Mouse (Mus musculus) embryonic facial prominence, embryonic 15.5 days (tissue): ENCODE data around the gene H3f3b. TPM values are rescaled to one million over a fixed set of nuclear protein-coding genes. Genes with fewer than 3 reads are reported as not detected.
"Not testable (repeated sequence)": the region's sequence is repeated elsewhere in the genome, so short reads cannot be mapped to it uniquely, and the experiment has no call there.

Experiments
- ATAC-seq: fragments of 200-750 bp; cut with Nextera tagmentation; 2 replicates; pipeline ENCODE4 v1.8.0; 2017; ENCODE audit warnings: low read depth, moderate TSS enrichment; ENCODE audit not compliant: insufficient number of reproducible peaks, low FRiP score, low TSS enrichment
- H3K27ac ChIP-seq: fragments of 300-500 bp; sonication (generic); replicated peaks from 2 replicates; pipeline ENCODE4 v1.5.1; 2015; ENCODE audit warnings: mild to moderate bottlenecking, inconsistent platforms
- H3K27me3 ChIP-seq: fragments of 300-500 bp; sonication (generic); 2 replicates; pipeline ENCODE4 v1.6.1; 2015; ENCODE audit warnings: inconsistent platforms
- H3K36me3 ChIP-seq: fragments of 300-500 bp; sonication (generic); 2 replicates; pipeline ENCODE4 v1.6.1; 2015; ENCODE audit warnings: mild to moderate bottlenecking, inconsistent platforms
- H3K4me1 ChIP-seq: fragments of 300-500 bp; sonication (generic); 2 replicates; pipeline ENCODE4 v1.6.1; 2015; ENCODE audit warnings: inconsistent platforms
- H3K4me2 ChIP-seq: fragments of 300-500 bp; sonication (generic); replicated peaks from 2 replicates; pipeline ENCODE4 v1.6.1; 2015; ENCODE audit warnings: mild to moderate bottlenecking, inconsistent platforms
- H3K4me3 ChIP-seq: fragments of 300-500 bp; sonication (generic); replicated peaks from 2 replicates; pipeline ENCODE4 v1.5.1; 2015; ENCODE audit warnings: mild to moderate bottlenecking, inconsistent platforms
- H3K9ac ChIP-seq: fragments of 300-500 bp; sonication (generic); 2 replicates; pipeline ENCODE4 v1.6.1; 2015; ENCODE audit warnings: inconsistent platforms
- H3K9me3 ChIP-seq: fragments of 300-500 bp; sonication (generic); replicated peaks from 2 replicates; pipeline ENCODE4 v1.6.1; 2016; ENCODE audit warnings: inconsistent platforms
- WGBS: fragments of 180-500 bp; shearing (Covaris S2); methylation state at CpG from one replicate; pipeline ENCODE4 v1.1.7; 2015; 5-methylcytosine and 5-hydroxymethylcytosine counted together
- polyA plus RNA-seq: library from polyadenylated mRNA; unstranded; fragments of >200 nt; fragmentation: Nextera tagmentation; extraction: Ambion mirVana; gene quantifications from 2 replicates; pipeline ENCODE4 v1.2.1, GENCODE M21; 2015

The H3f3b gene
- polyA plus RNA-seq, 1 experiment from 2014 or later = 1,738 TPM

DNA sequence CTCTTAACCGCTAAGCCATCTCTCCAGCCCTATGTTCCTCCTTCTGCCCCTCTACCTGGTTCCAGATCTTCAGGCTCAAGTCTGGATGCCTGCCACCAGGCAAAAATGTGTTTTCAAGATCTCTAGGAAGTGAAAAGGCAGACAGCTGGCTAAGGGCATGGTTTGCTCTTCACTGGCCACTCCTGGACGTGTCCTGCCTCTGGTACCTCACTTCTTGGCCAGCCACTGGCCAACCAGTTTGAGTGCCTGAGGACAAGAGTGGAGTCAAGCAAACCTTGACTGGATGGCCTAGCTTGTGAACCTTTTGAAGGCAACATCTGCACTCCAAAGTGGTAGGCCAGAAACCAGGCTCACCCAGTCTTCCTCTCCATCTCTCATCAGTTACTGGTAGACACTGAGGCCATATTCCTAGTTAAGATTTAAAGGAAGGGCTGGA lies 7.8 kb downstream of the H3f3b start:
- 79% methylated on average over 2 of the region's 2 CpGs for WGBS
- H3K27ac ChIP-seq = peak overlapping the region; percentile 63; the same call in 1 of the 2 replicates
- no peak overlapping the region for H3K4me3 ChIP-seq

DNA sequence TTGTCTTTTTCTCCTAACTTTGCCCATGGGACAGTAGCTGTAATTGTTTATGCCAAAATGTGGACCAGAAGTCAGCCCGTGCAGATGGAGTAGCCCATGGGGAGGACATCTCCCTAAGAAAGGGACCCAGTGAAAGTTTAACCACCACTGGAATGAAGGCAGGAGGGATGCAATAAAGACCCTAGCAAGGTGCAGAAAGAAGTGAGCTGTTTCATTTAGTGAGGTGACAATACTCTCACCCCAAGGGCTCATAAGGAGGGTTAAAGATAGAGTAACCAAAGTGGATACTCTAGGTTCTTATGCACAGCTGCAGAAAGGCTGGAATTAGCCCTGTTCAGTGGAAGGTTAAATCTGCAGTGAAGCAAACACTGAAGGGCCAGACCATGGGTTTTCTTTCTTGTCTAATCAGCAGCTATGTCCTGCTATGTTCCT lies 8.4 kb downstream of the H3f3b start:
- no peaks in the 10 kb centered on the region for H3K9me3 ChIP-seq
- no peak overlapping the region for H3K27ac ChIP-seq
- 53% methylated on average over 1 of the region's 1 CpGs for WGBS
- no peaks in the 10 kb centered on the region; the same call in 1 of the 2 replicates for H3K4me1 ChIP-seq
- H3K4me2 ChIP-seq = no peak overlapping the region
- no peaks in the 10 kb centered on the region for H3K27me3 ChIP-seq
- H3K9ac ChIP-seq = no peak overlapping the region
- peaks cover 17% of the 10 kb centered on the region for H3K36me3 ChIP-seq
- ATAC-seq = no peak
- no peak overlapping the region for H3K4me3 ChIP-seq

More for the DNA sequence above, 7.8 kb downstream of the H3f3b start:
- Histone ChIP-seq H3K4me2 (no peak overlapping the region), H3K9me3 (no peaks in the 10 kb centered on the region), H3K27me3 (no peaks in the 10 kb centered on the region), H3K36me3 (peaks cover 17% of the 10 kb centered on the region), H3K9ac (no peak overlapping the region), H3K4me1 (peaks cover under 1% of the 10 kb centered on the region; the same call in 1 of the 2 replicates)
- ATAC-seq = no peak

DNA sequence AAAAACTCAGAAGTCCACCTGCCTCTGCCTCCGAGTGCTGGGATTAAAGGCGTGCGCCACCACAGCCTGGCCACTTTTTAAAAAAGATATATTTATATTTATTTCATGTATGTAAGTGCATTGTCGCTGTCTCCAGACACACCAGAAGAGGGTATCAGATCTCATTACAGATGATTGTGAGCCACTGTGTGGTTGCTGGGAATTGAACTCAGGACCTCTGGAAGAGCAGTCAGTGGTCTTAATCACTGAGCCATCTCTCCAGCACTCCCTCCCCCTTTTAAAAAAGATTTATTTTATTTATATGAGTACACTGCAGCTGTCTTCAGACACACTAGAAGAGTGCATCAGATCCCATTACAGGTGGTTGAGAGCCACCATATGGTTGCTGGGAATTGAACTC lies 8.9 kb downstream of the H3f3b start:
- not testable (repeated sequence) for H3K4me2 ChIP-seq, H3K27ac ChIP-seq, H3K4me3 ChIP-seq, H3K27me3 ChIP-seq, ATAC-seq, H3K9ac ChIP-seq, H3K4me1 ChIP-seq, H3K9me3 ChIP-seq
- peaks cover 17% of the 10 kb centered on the region for H3K36me3 ChIP-seq
- WGBS = 89% methylated on average over 4 of the region's 4 CpGs

DNA sequence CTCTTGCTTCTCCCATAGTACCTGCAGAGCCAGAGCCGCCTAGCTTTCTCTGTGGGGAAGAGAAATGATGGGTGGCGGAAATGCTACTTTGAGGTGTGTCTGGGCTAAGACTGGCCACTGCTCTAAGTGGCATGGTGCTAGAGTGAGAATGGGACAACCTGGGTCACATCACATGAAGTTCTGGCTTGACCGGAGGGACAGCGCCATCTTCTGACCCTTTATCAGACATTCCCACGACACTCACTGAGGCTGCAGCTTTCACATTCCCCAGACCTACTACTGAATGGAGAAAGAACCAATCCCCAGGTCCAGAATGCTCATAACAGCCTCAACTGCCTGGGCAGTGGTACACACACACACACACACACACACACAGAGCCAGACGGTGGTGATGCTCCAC lies 9.7 kb downstream of the H3f3b start:
- no peak for ATAC-seq
- Histone ChIP-seq H3K36me3 (peaks cover 17% of the 10 kb centered on the region), H3K4me3 (no peak overlapping the region), H3K27me3 (no peaks in the 10 kb centered on the region), H3K4me1 (peaks cover under 1% of the 10 kb centered on the region), H3K4me2 (no peak overlapping the region), H3K27ac (no peak overlapping the region), H3K9ac (no peak overlapping the region), H3K9me3 (no peaks in the 10 kb centered on the region)
- WGBS = 31% methylated on average over 6 of the region's 6 CpGs

DNA sequence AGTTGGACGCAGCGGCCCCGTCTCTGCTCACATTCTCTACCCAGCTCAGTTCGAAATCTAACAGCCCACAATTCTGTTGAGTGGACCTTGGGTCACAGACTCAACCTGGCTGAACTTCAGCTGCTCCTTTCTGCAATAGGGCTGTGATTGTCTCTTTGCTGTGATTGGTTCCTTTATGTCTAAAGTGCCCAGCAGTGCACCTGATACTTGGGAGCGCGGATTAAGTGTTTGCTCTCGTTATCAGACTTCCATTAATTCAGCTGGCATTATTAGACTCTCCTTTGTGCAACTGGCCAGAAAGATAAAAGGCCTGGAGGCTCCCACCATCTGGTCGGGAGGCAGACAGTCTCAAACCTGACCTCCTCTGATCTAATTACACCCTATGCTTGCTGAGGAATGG lies 12.9 kb downstream of the H3f3b start:
- H3K4me3 ChIP-seq = no peak overlapping the region
- H3K27me3 ChIP-seq = no peaks in the 10 kb centered on the region
- H3K4me2 ChIP-seq = no peak overlapping the region
- ATAC-seq = no peak
- H3K27ac ChIP-seq = no peak overlapping the region
- H3K9ac ChIP-seq = no peak overlapping the region
- H3K36me3 ChIP-seq = peaks cover 4% of the 10 kb centered on the region
- WGBS = 59% methylated on average over 8 of the region's 8 CpGs
- peaks cover 20% of the 10 kb centered on the region for H3K4me1 ChIP-seq
- no peaks in the 10 kb centered on the region for H3K9me3 ChIP-seq

DNA sequence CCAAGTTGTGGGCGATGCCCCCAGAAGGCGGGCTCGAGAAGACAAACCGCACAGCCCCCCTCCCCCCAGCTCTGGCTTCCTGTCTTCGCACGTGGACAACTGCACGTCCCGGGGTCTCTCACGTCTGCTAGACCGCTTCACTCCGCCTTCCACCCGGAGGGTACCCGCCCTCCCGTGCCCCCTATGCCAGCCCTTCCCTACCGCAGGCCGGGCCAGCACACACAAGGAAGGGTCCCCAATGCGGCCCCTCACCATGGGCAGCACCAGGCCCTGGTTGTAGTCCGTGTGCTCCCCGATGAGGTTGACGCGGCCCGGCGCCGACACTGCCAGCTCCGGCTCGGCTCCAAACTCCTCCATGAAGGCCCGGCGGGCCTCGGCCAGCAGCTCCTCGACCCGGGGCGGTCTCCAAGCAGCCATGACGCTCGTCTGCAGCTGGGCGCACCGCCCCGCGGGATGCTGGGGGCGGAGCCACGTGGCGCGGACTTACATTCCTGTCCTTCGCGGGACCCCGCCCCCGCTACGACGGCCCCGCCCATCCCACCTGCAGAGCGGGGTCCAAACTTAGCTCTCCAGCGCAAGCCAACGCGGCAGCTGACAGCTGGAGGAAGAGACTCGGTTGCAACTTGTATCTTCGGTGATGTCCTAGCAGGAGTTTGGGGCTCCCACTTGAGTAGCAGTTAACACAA lies 15.4 kb downstream of the H3f3b start, which contains the start of gene Galk1:
Galk1 (minus strand) TSS at position 458 of the 686 bp plus-strand sequence.
- H3K9me3 ChIP-seq = no peaks in the 10 kb centered on the region

DNA sequence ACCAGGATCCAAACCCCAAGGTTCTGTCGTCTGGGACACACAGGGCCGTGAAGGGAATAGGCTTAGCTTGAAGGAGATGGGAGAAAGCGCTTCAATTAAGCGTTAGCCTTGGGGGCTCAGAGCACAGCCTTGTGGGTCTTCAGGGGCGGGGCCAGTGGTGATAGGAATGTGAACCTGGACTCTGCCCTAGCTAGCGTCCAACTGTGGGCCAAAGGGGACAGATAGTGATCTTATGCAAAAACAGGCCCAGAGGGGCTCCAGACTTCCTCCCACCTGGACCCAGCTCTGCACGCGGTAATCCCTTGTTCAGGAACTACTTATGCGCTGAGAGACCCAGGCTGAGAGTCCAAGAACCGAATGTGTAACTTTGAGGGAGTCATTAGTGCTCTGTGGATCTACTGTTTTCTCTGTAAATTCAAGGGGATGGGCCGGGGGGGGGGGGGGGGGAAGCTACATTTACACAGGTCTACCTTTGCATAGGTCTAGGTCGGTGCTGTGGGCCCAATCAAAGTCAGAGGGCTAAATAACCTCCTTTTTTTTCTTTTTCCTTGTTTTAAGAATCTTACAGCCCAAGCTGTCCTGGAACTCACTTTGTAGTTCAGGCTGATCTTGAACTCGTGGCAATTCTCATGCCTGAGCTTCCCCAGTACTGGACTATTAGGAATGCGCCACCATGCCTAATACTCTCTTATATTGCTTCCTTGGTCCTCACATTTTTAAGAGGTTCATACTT lies 16.1 kb downstream of the H3f3b start:
- no peaks in the 10 kb centered on the region for H3K27me3 ChIP-seq
- no peak for ATAC-seq

More for the DNA sequence above, 15.4 kb downstream of the H3f3b start, which contains the start of gene Galk1:
- Histone ChIP-seq H3K4me2 (peak within 1 kb of the TSS; percentile 62), H3K36me3 (peaks cover 28% of the 10 kb centered on the region), H3K27me3 (no peaks in the 10 kb centered on the region), H3K4me1 (peaks cover 29% of the 10 kb centered on the region), H3K9ac (peak within 1 kb of the TSS; percentile 74), H3K4me3 (peak within 1 kb of the TSS; percentile 60), H3K27ac (peak within 1 kb of the TSS; percentile 94)
- ATAC-seq = peak; percentile 91
- WGBS = under 1% methylated on average over 55 of the region's 55 CpGs

DNA sequence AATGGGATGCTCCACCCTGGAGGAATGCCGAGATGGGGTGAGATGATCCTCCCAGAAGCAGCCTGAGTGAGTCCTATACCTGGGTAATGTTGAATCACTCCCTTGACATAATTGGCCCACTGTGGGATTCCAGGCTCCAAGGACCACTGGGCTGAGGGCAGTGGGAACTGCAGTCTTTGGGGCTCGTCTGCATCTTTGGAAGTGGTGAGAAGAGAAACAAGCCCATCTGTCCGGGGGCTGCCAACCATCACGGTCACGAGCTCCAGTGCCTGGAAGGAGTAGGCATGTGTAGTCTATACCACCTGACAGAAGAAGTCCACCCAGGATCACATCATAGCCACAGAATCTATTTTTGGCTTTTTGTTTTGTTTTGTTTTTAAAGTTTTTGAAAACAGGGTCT lies 16.8 kb downstream of the H3f3b start:
- Histone ChIP-seq H3K4me1 (peaks cover 40% of the 10 kb centered on the region), H3K27ac (peak overlapping the region; percentile 94; the same call in 1 of the 2 replicates), H3K4me3 (no peak overlapping the region), H3K36me3 (peaks cover 37% of the 10 kb centered on the region), H3K4me2 (peak overlapping the region; percentile 62; the same call in 1 of the 2 replicates), H3K9ac (no peak overlapping the region), H3K27me3 (no peaks in the 10 kb centered on the region), H3K9me3 (no peaks in the 10 kb centered on the region)
- no peak for ATAC-seq
- 79% methylated on average over 5 of the region's 5 CpGs for WGBS

More for the DNA sequence above, 16.1 kb downstream of the H3f3b start:
- Histone ChIP-seq H3K9ac (peak overlapping the region; percentile 74), H3K27ac (peak overlapping the region; percentile 94), H3K9me3 (no peaks in the 10 kb centered on the region), H3K4me1 (peaks cover 33% of the 10 kb centered on the region), H3K4me2 (peak overlapping the region; percentile 62), H3K36me3 (peaks cover 35% of the 10 kb centered on the region), H3K4me3 (peak overlapping the region; percentile 60)
- WGBS = 10% methylated on average over 14 of the region's 14 CpGs

DNA sequence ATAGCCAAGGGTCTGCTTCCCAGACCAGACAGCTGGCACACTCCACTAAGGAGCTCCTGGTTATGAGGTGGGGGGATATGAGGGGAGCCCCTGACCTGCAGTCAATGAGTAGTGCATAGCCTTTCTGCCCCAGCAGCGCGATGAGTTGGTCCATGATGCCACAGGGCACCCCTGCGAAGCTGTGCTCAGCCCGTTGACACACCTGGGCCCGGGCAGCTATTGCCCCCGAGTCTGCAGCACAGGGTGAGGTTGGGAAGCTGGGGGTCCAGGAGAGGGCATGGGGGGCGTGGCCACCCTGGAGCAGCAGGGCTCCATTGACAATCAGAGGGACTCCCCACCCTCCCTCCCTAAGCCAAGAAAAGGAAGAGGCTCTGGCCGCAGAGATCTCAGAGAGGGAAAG lies 17.6 kb downstream of the H3f3b start:
- peaks cover 48% of the 10 kb centered on the region for H3K4me1 ChIP-seq
- no peak overlapping the region for H3K4me2 ChIP-seq
- no peak overlapping the region for H3K27ac ChIP-seq
- no peak overlapping the region for H3K9ac ChIP-seq
- H3K9me3 ChIP-seq = no peaks in the 10 kb centered on the region
- ATAC-seq = no peak
- peaks cover 37% of the 10 kb centered on the region for H3K36me3 ChIP-seq
- no peak overlapping the region for H3K4me3 ChIP-seq
- no peaks in the 10 kb centered on the region for H3K27me3 ChIP-seq
- WGBS = 88% methylated on average over 8 of the region's 8 CpGs

DNA sequence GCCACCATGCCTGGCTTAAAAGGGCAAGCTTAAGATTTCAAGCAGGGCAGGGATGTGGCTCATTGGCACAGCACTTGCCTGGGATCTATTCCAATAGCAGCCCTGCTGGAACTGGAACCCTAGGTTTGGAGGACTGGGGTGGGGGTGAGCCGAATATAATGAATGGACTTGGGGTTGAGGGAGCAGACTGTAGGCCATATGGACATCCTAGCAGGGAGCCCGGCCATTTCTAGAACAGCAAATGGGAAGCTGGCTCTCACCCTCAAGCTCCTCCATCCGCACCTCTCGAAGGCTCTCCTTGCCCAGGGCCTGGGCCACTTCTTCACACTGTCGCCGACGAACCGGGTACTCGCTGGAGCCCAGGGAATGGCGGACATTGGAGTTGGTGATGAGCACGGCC lies 18.1 kb downstream of the H3f3b start:
- Histone ChIP-seq H3K36me3 (peaks cover 37% of the 10 kb centered on the region), H3K9ac (no peak overlapping the region), H3K9me3 (no peaks in the 10 kb centered on the region), H3K27me3 (no peaks in the 10 kb centered on the region), H3K27ac (no peak overlapping the region), H3K4me2 (no peak overlapping the region), H3K4me1 (peaks cover 53% of the 10 kb centered on the region), H3K4me3 (no peak overlapping the region)
- ATAC-seq = no peak
- WGBS = 95% methylated on average over 11 of the region's 11 CpGs

DNA sequence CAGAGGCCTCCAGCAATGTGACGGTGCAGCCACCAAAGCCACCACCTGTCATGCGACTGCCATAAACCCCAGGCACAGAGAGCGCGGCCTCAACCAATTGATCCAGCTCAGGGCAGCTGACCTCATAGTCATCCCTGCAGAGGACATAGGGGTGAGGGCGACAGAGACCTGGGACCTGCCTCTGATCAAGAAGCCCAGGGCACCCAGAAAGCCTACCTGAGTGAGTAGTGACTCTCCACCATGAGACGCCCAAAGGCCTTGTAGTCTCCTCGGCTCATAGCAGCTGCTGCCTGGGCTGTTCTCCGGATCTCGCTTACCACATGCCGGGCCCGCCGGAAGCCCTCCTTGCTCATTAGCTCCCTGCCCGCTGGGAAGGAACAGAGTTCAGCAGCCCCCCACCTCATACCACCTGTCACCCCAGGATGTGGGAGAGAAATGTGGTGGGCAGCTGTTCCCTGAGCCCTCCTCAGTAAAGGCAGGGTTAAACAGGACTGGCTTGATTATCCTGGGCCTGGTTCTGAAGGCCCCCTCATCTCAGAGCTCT lies 18.9 kb downstream of the H3f3b start:
- ATAC-seq = no peak
- peaks cover 37% of the 10 kb centered on the region for H3K36me3 ChIP-seq
- no peak overlapping the region for H3K4me3 ChIP-seq
- H3K4me1 ChIP-seq = peaks cover 61% of the 10 kb centered on the region
- no peak overlapping the region for H3K9ac ChIP-seq
- WGBS = 86% methylated on average over 13 of the region's 13 CpGs
- H3K27ac ChIP-seq = no peak overlapping the region
- no peaks in the 10 kb centered on the region for H3K9me3 ChIP-seq
- no peaks in the 10 kb centered on the region for H3K27me3 ChIP-seq
- no peak overlapping the region for H3K4me2 ChIP-seq
